Mouse (Mus musculus) adrenal gland, postnatal 4 days (tissue): ENCODE measurements around the gene Ankfn1. TPM values are rescaled to one million over a fixed set of nuclear protein-coding genes. Genes with fewer than 3 reads are reported as not detected.

Experiments
- DNase-seq, 2 experiments: peaks; one replicate each; pipeline ENCODE4 v3.0.0; 2021 to 2022; ENCODE audit warnings: low spot score in 2 of 2, mixed read lengths in 2 of 2
- total RNA-seq, 2 experiments: library from RNA; stranded (reverse); gene quantifications; 2 replicates each; pipeline ENCODE4 v1.2.3; 2021

The Ankfn1 gene
- total RNA-seq, 2 experiments from 2014 or later: 1.7 to 1.8 TPM

DNA sequence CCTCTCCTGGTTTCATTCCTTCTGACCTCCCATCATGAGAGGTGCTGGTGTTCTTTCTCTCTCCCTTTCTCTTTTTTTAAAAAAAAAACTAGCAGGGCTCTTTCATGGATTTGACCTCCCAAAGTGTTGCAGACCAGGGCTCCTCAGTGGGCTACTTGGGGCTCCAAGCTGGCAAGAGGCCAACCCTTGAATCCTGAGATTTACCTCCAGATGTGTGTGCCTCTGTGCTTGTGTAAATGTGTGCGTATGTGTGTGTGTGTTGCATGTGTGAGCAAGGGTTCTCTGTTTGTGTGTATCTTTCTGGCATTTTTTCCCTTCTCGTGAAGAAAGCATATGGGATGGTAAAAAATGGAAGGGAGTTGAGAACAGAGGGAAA is 394.8 kb downstream of the Ankfn1 start:
- no peak for DNase-seq

- DNase-seq: no peak
These were observed 395.4 kb downstream of the Ankfn1 start for GRCm38 (mm10) chr11:89381782-89382633.

- DNase-seq: no peak
These were observed 406.5 kb downstream of the Ankfn1 start for GRCm38 (mm10) chr11:89370941-89371340.

- no peak for DNase-seq
These were observed 407.1 kb downstream of the Ankfn1 start for GRCm38 (mm10) chr11:89370373-89370772.

GRCm38 (mm10) chr11:89363981-89364380 is 413.5 kb downstream of the Ankfn1 start:
- DNase-seq: no peak

DNA sequence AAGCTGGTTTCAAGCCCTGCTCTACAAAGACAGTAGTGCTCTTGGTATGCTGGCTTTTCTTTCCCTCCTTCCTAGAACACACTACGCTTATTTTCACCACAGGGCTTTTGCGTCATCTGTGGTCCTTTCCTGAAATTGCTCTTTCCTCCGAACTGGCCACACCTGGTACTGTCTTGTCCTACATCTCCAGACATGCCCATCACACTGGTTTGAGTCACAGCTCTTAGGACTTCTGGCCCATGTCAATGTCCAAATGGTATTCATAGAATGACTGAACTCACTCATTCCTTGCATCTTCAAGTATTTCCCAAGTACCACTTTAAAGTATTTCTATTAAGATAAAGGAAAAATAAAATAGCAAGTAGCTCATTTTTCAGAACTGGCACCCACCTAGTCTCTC is 416.6 kb downstream of the Ankfn1 start:
- DNase-seq: no peak

DNA sequence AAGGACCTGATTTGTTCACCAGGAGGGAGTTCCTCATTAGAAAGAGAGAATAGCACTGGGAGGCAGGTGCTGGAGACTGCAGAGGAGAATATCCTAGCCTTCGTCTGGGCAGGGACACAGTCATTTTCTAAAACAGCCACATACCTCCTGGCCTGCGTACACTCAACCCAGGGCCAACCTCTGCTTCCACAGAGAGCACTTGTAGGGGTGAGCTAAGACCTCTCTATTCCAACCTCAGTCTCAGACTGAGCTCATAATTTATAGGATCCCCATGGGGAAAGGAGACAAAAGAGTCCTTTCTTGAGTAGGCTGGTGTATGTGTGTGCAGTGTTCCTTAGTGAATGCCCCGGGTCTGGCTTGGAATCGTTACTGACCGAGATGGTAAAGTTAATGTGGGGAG is 418.9 kb downstream of the Ankfn1 start:
- DNase-seq: no peak

DNA sequence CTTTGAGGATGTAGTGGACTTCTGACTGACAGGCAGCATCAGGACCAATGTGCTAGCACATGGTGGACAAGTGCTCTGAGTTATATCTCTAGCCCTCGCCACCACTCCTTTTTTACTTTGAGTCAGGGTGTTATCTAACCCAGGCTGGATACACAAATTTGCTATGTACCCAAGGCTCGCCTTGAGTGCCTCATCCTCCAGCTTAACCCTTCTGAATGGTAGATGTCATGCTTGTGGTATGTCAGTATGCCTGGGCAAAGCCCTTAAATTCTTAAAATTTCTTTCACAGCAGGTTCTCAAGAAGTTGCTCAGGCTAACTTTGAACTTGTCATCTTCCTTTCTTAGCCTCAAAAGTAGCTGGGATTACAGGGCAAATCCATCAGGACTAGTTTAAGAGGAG is 421.0 kb downstream of the Ankfn1 start:
- no peak for DNase-seq

- DNase-seq: no peak
These were observed 421.4 kb downstream of the Ankfn1 start for GRCm38 (mm10) chr11:89356018-89356417.

- no peak for DNase-seq
These were observed 437.2 kb downstream of the Ankfn1 start for GRCm38 (mm10) chr11:89340238-89340637.

Other genes starting within 250 kb of the Ankfn1 start
- gene Pctp, start 225.2 kb upstream of the Ankfn1 start, total RNA-seq: 10 to 100 TPM in 1 of 2 experiments, 1 to 10 TPM in 1; 8.8 to 14.3 TPM